Mouse (Mus musculus): Measurements from ENCODE around the gene Rorb. TPM values are rescaled to one million over a fixed set of nuclear protein-coding genes. Genes with fewer than 3 reads are reported as not detected.

The Rorb gene
- polyA plus RNA-seq, 1 experiment from 2014 or later: 6.3 TPM

GRCm38 (mm10) chr19:19058201-19058600, 52.8 kb downstream of the Rorb start:
- H3K4me2 ChIP-seq (ENCODE audit: low read length): peak overlapping the region; percentile 29
- no peak overlapping the region for H3K9ac ChIP-seq (ENCODE audit: low read length)
- no peak overlapping the region for H3K27ac ChIP-seq (ENCODE audit: low read depth, low read length)
- no peaks in the 10 kb centered on the region for H3K27me3 ChIP-seq (replicated peaks; ENCODE audit: control insufficient read depth, insufficient read depth, low read length)
- DNase-seq (ENCODE audit: low spot score) (peak; percentile 69), ATAC-seq (peak; percentile 72)
- H3K4me1 ChIP-seq (ENCODE audit: control insufficient read depth, insufficient read depth, low read length): peaks cover 8% of the 10 kb centered on the region; the same call in 1 of the 2 replicates
- WGBS: 49% methylated on average over 8 of the region's 8 CpGs
- no peaks in the 10 kb centered on the region for H3K36me3 ChIP-seq (ENCODE audit: control insufficient read depth, insufficient read depth, low read length)
- no peak overlapping the region for H3K4me3 ChIP-seq (ENCODE audit: low read depth, low read length)
- no peaks in the 10 kb centered on the region for H3K9me3 ChIP-seq (replicated peaks; ENCODE audit: control insufficient read depth, low read length)

GRCm38 (mm10) chr19:19043138-19043537, 67.9 kb downstream of the Rorb start:
- no peaks in the 10 kb centered on the region for H3K9me3 ChIP-seq (replicated peaks; ENCODE audit: control insufficient read depth, low read length)
- DNase-seq (ENCODE audit: low spot score): peak; percentile 52
- 32% methylated on average over 2 of the region's 2 CpGs for WGBS

GRCm38 (mm10) chr19:19040800-19041199, 70.2 kb downstream of the Rorb start:
- H3K9ac ChIP-seq (ENCODE audit: low read length): no peak overlapping the region
- H3K4me1 ChIP-seq (ENCODE audit: control insufficient read depth, insufficient read depth, low read length): peaks cover 11% of the 10 kb centered on the region
- DNase-seq (ENCODE audit: low spot score): no peak
- no peak overlapping the region for H3K27ac ChIP-seq (ENCODE audit: low read depth, low read length)
- no peaks in the 10 kb centered on the region for H3K9me3 ChIP-seq (replicated peaks; ENCODE audit: control insufficient read depth, low read length)
- WGBS: 51% methylated on average over 2 of the region's 2 CpGs
- H3K27me3 ChIP-seq (replicated peaks; ENCODE audit: control insufficient read depth, insufficient read depth, low read length): no peaks in the 10 kb centered on the region
- H3K36me3 ChIP-seq (ENCODE audit: control insufficient read depth, insufficient read depth, low read length): no peaks in the 10 kb centered on the region
- ATAC-seq: no peak
- H3K4me2 ChIP-seq (ENCODE audit: low read length): no peak overlapping the region
- H3K4me3 ChIP-seq (ENCODE audit: low read depth, low read length): no peak overlapping the region

More at GRCm38 (mm10) chr19:19043138-19043537, 67.9 kb downstream of the Rorb start:
- no peak overlapping the region for H3K27ac ChIP-seq (ENCODE audit: low read depth, low read length)
- H3K27me3 ChIP-seq (replicated peaks; ENCODE audit: control insufficient read depth, insufficient read depth, low read length): no peaks in the 10 kb centered on the region
- H3K4me3 ChIP-seq (ENCODE audit: low read depth, low read length): no peak overlapping the region
- no peaks in the 10 kb centered on the region for H3K36me3 ChIP-seq (ENCODE audit: control insufficient read depth, insufficient read depth, low read length)
- no peak for ATAC-seq
- H3K4me2 ChIP-seq (ENCODE audit: low read length): no peak overlapping the region
- no peak overlapping the region for H3K9ac ChIP-seq (ENCODE audit: low read length)
- H3K4me1 ChIP-seq (ENCODE audit: control insufficient read depth, insufficient read depth, low read length): peaks cover 11% of the 10 kb centered on the region

GRCm38 (mm10) chr19:19034482-19035315, 76.3 kb downstream of the Rorb start:
- Histone ChIP-seq H3K27ac (ENCODE audit: low read depth, low read length) (no peak overlapping the region), H3K36me3 (ENCODE audit: control insufficient read depth, insufficient read depth, low read length) (no peaks in the 10 kb centered on the region), H3K27me3 (replicated peaks; ENCODE audit: control insufficient read depth, insufficient read depth, low read length) (no peaks in the 10 kb centered on the region), H3K4me1 (ENCODE audit: control insufficient read depth, insufficient read depth, low read length) (no peaks in the 10 kb centered on the region), H3K4me3 (ENCODE audit: low read depth, low read length) (no peak overlapping the region), H3K9ac (ENCODE audit: low read length) (no peak overlapping the region), H3K9me3 (replicated peaks; ENCODE audit: control insufficient read depth, low read length) (no peaks in the 10 kb centered on the region), H3K4me2 (ENCODE audit: low read length) (no peak overlapping the region)
- ATAC-seq (no peak), DNase-seq (ENCODE audit: low spot score) (no peak)
- 90% methylated on average over 5 of the region's 5 CpGs for WGBS

GRCm38 (mm10) chr19:19033974-19034373, 77.0 kb downstream of the Rorb start:
- DNase-seq (ENCODE audit: low spot score) (no peak), ATAC-seq (no peak)
- Histone ChIP-seq H3K4me2 (ENCODE audit: low read length) (no peak overlapping the region), H3K9ac (ENCODE audit: low read length) (no peak overlapping the region), H3K27ac (ENCODE audit: low read depth, low read length) (no peak overlapping the region), H3K36me3 (ENCODE audit: control insufficient read depth, insufficient read depth, low read length) (no peaks in the 10 kb centered on the region), H3K4me1 (ENCODE audit: control insufficient read depth, insufficient read depth, low read length) (no peaks in the 10 kb centered on the region), H3K27me3 (replicated peaks; ENCODE audit: control insufficient read depth, insufficient read depth, low read length) (no peaks in the 10 kb centered on the region), H3K9me3 (replicated peaks; ENCODE audit: control insufficient read depth, low read length) (no peaks in the 10 kb centered on the region), H3K4me3 (ENCODE audit: low read depth, low read length) (no peak overlapping the region)
- WGBS: 77% methylated on average over 3 of the region's 3 CpGs

- Histone ChIP-seq H3K4me2 (ENCODE audit: low read length) (no peak overlapping the region), H3K4me1 (ENCODE audit: control insufficient read depth, insufficient read depth, low read length) (peaks cover 7% of the 10 kb centered on the region; the same call in 1 of the 2 replicates), H3K27me3 (replicated peaks; ENCODE audit: control insufficient read depth, insufficient read depth, low read length) (no peaks in the 10 kb centered on the region), H3K4me3 (ENCODE audit: low read depth, low read length) (no peak overlapping the region), H3K9ac (ENCODE audit: low read length) (no peak overlapping the region), H3K9me3 (replicated peaks; ENCODE audit: control insufficient read depth, low read length) (no peaks in the 10 kb centered on the region), H3K36me3 (ENCODE audit: control insufficient read depth, insufficient read depth, low read length) (no peaks in the 10 kb centered on the region), H3K27ac (ENCODE audit: low read depth, low read length) (no peak overlapping the region; the same call in 1 of the 2 replicates)
- 31% methylated on average over 6 of the region's 6 CpGs for WGBS
- ATAC-seq: peak; percentile 96
- DNase-seq (ENCODE audit: low spot score): peak; percentile 89
Measured at GRCm38 (mm10) chr19:19005144-19005543, 105.9 kb downstream of the Rorb start.

- Histone ChIP-seq H3K27me3 (replicated peaks; ENCODE audit: control insufficient read depth, insufficient read depth, low read length) (no peaks in the 10 kb centered on the region), H3K27ac (ENCODE audit: low read depth, low read length) (no peak overlapping the region), H3K9me3 (replicated peaks; ENCODE audit: control insufficient read depth, low read length) (no peaks in the 10 kb centered on the region), H3K4me3 (ENCODE audit: low read depth, low read length) (no peak overlapping the region), H3K36me3 (ENCODE audit: control insufficient read depth, insufficient read depth, low read length) (no peaks in the 10 kb centered on the region), H3K9ac (ENCODE audit: low read length) (no peak overlapping the region), H3K4me2 (ENCODE audit: low read length) (no peak overlapping the region), H3K4me1 (ENCODE audit: control insufficient read depth, insufficient read depth, low read length) (peaks cover 7% of the 10 kb centered on the region; the same call in 1 of the 2 replicates)
- WGBS: 32% methylated on average over 10 of the region's 11 CpGs
- peak; percentile 54; the same call in 1 of the 2 replicates for ATAC-seq
- DNase-seq (ENCODE audit: low spot score): peak; percentile 15
Measured at GRCm38 (mm10) chr19:19004023-19004656, 106.9 kb downstream of the Rorb start.

GRCm38 (mm10) chr19:18998966-18999365, 112.0 kb downstream of the Rorb start:
- 89% methylated on average over 8 of the region's 8 CpGs for WGBS

GRCm38 (mm10) chr19:18997711-18998110, 113.3 kb downstream of the Rorb start:
- Histone ChIP-seq H3K4me3 (ENCODE audit: low read depth, low read length) (no peak overlapping the region), H3K27me3 (replicated peaks; ENCODE audit: control insufficient read depth, insufficient read depth, low read length) (no peaks in the 10 kb centered on the region), H3K4me2 (ENCODE audit: low read length) (no peak overlapping the region), H3K9me3 (replicated peaks; ENCODE audit: control insufficient read depth, low read length) (no peaks in the 10 kb centered on the region), H3K36me3 (ENCODE audit: control insufficient read depth, insufficient read depth, low read length) (no peaks in the 10 kb centered on the region), H3K27ac (ENCODE audit: low read depth, low read length) (no peak overlapping the region), H3K4me1 (ENCODE audit: control insufficient read depth, insufficient read depth, low read length) (peaks cover 7% of the 10 kb centered on the region; the same call in 1 of the 2 replicates), H3K9ac (ENCODE audit: low read length) (no peak overlapping the region)
- ATAC-seq: no peak
- WGBS: 83% methylated on average over 1 of the region's 1 CpGs
- no peak for DNase-seq (ENCODE audit: low spot score)

More at GRCm38 (mm10) chr19:18998966-18999365, 112.0 kb downstream of the Rorb start:
- H3K4me1 ChIP-seq (ENCODE audit: control insufficient read depth, insufficient read depth, low read length): peaks cover 7% of the 10 kb centered on the region; the same call in 1 of the 2 replicates
- no peak for ATAC-seq
- no peaks in the 10 kb centered on the region for H3K36me3 ChIP-seq (ENCODE audit: control insufficient read depth, insufficient read depth, low read length)
- no peak overlapping the region for H3K9ac ChIP-seq (ENCODE audit: low read length)
- H3K27ac ChIP-seq (ENCODE audit: low read depth, low read length): no peak overlapping the region
- H3K27me3 ChIP-seq (replicated peaks; ENCODE audit: control insufficient read depth, insufficient read depth, low read length): no peaks in the 10 kb centered on the region
- no peak overlapping the region for H3K4me2 ChIP-seq (ENCODE audit: low read length)
- no peak for DNase-seq (ENCODE audit: low spot score)
- H3K9me3 ChIP-seq (replicated peaks; ENCODE audit: control insufficient read depth, low read length): no peaks in the 10 kb centered on the region
- no peak overlapping the region for H3K4me3 ChIP-seq (ENCODE audit: low read depth, low read length)

Measured in forebrain, embryonic 14.5 days (tissue).